ENCODE assay signal across 12 mouse cellular contexts in the genomic region with DNA sequence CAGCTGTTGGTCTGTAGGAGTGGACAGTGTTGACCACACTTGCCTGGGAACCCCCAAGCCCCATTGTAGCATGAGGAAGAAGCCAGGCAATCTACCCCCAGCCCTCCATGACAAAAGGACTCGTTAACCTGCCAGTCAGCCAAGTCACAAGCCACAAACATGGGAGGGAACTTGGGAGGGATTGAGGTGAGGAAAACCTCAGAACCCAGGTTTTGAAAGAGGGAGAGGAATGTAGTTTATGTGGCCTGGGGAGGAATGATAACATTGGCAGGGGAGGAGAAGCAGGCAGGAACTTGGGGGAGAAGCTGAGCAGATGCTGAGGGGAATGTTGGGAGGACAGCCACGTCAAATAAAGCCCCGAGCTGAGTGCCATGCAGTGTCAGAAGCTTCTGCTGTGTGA.
"Had no signal": no experiment of that assay in that cellular context is flagged by ENCODE, and none has a peak within 500 bp of the region (broad histone marks: within the 10 kb centered on the region; RNA-seq: fewer than 3 reads in every experiment).

No protein-coding gene starts in this region.

- H3K27ac ChIP-seq: liver, embryonic 15.5 days; macrophage; midbrain, embryonic 13.5 days; neural tube, embryonic 15.5 days; stomach, postnatal 0 days had no signal

- H3K9ac ChIP-seq: liver, embryonic 15.5 days; midbrain, embryonic 13.5 days; neural tube, embryonic 15.5 days had no signal

- ATAC-seq: midbrain, embryonic 13.5 days had no signal

- H3K27me3 ChIP-seq: liver, embryonic 15.5 days; midbrain, embryonic 13.5 days; neural tube, embryonic 15.5 days had no signal

- H3K9me3 ChIP-seq: liver, embryonic 15.5 days; midbrain, embryonic 13.5 days; neural tube, embryonic 15.5 days had no signal

- H3K4me3 ChIP-seq: liver, embryonic 15.5 days; midbrain, embryonic 13.5 days; neural tube, embryonic 15.5 days had no signal

- DNase-seq: kidney, adult 11 months; kidney, postnatal 14 days; left cerebral cortex, postnatal 4 days; lung, adult 2 months; lung, postnatal 10 days; right cerebral cortex, adult 18-20 months had no signal

- H3K36me3 ChIP-seq: liver, embryonic 15.5 days; midbrain, embryonic 13.5 days; neural tube, embryonic 15.5 days had no signal

- H3K4me2 ChIP-seq: liver, embryonic 11.5 days; liver, embryonic 15.5 days; midbrain, embryonic 13.5 days; neural tube, embryonic 15.5 days had no signal
